Mouse (Mus musculus) cortical plate, adult 2 months (tissue): Measurements from ENCODE around the gene Mb. TPM values are rescaled to one million over a fixed set of nuclear protein-coding genes. Genes with fewer than 3 reads are reported as not detected.

Experiments used
- H3K27ac ChIP-seq: fragments of 200-500 bp; 2 replicates; pipeline ENCODE4 v1.5.1; 2012; ENCODE audit warnings: low read length, control low read depth, inconsistent platforms; ENCODE audit not compliant: insufficient read depth
- H3K4me1 ChIP-seq: fragments of 200-500 bp; 2 replicates; pipeline ENCODE4 v1.6.1; 2011; ENCODE audit warnings: low read length; ENCODE audit not compliant: control insufficient read depth, insufficient read depth
- H3K4me3 ChIP-seq: fragments of 200-500 bp; 2 replicates; pipeline ENCODE4 v1.5.1; 2011; ENCODE audit warnings: mild to moderate bottlenecking, low read length, control low read depth; ENCODE audit not compliant: insufficient read depth
- CTCF ChIP-seq: fragments of 200-500 bp; IDR thresholded peaks from 2 replicates; pipeline ENCODE4 v1.5.1; 2011; ENCODE audit warnings: mild to moderate bottlenecking, control low read depth, low read length; ENCODE audit not compliant: insufficient read depth; ENCODE audit errors: extremely low read depth
- POLR2A ChIP-seq: fragments of 200-500 bp; IDR thresholded peaks from 2 replicates; pipeline ENCODE4 v1.6.1; 2011; ENCODE audit warnings: mild to moderate bottlenecking, low read length, control low read depth; ENCODE audit not compliant: insufficient read depth; ENCODE audit errors: extremely low read depth
- polyA plus RNA-seq: library from polyadenylated mRNA; depleted of rRNA; stranded (reverse); fragments of >200 nt; gene quantifications from 2 replicates; pipeline ENCODE4 v1.2.3, GENCODE M21; 2012; rRNA removed

Gene Mb
- polyA plus RNA-seq, 1 experiment = 0.15 TPM

GRCm38 (mm10) chr15:76973272-76973854 is 77.1 kb downstream of the Mb start:
- Histone ChIP-seq H3K27ac (no peak overlapping the region), H3K4me1 (no peaks in the 10 kb centered on the region), H3K4me3 (peak overlapping the region; percentile 39; the same call in 1 of the 2 replicates)

GRCm38 (mm10) chr15:76972661-76973060 is 77.8 kb downstream of the Mb start:
- no peak overlapping the region for H3K27ac ChIP-seq
- no peak overlapping the region for H3K4me3 ChIP-seq
- no peaks in the 10 kb centered on the region for H3K4me1 ChIP-seq
- TF ChIP-seq CTCF (no peak), POLR2A (no peak)

More at GRCm38 (mm10) chr15:76973272-76973854, 77.1 kb downstream of the Mb start:
- no peak for TF ChIP-seq CTCF
- TF ChIP-seq POLR2A = no peak

Other genes with a start within 250 kb of the Mb start
- gene Zfp251, start 179.2 kb downstream of the Mb start, polyA plus RNA-seq = 28.8 and 30.4 TPM in 2 replicates
- 8.6 and 9.5 TPM in 2 replicates for gene Zfp7, start 171.4 kb downstream of the Mb start, polyA plus RNA-seq
- 0.52 and 1.4 TPM in 2 replicates for gene Gm49527, start 171.3 kb downstream of the Mb start, polyA plus RNA-seq
- gene Zfp647, start 125.2 kb downstream of the Mb start, polyA plus RNA-seq = 4.7 and 5.1 TPM in 2 replicates
- gene 1110038F14Rik, start 102.2 kb downstream of the Mb start, polyA plus RNA-seq = 29.3 and 30.0 TPM in 2 replicates
- 0.10 and 0.11 TPM in 2 replicates for gene Apol6, start 5.9 kb downstream of the Mb start, polyA plus RNA-seq